Mouse (Mus musculus): Measurements from ENCODE around the gene Ncoa6.

Gene Ncoa6

GRCm38 (mm10) chr2:155442916-155443315 lies 30.8 kb downstream of the Ncoa6 start:
- DNase-seq (ENCODE audit: low read depth, low spot score), result no peak

- peak; percentile 6 for DNase-seq (ENCODE audit: low read depth, low spot score)
Observed at GRCm38 (mm10) chr2:155436445-155436844, 37.2 kb downstream of the Ncoa6 start.

GRCm38 (mm10) chr2:155420911-155421310 lies 52.8 kb downstream of the Ncoa6 start:
- DNase-seq (ENCODE audit: low read depth, low spot score), result no peak

- DNase-seq (ENCODE audit: low read depth, low spot score), result no peak
Observed at GRCm38 (mm10) chr2:155404635-155405034, 69.1 kb downstream of the Ncoa6 start.

- no peak for DNase-seq (ENCODE audit: low read depth, low spot score)
Observed at GRCm38 (mm10) chr2:155401926-155402325, 71.8 kb downstream of the Ncoa6 start.

- no peak for DNase-seq (ENCODE audit: low read depth, low spot score)
Observed at GRCm38 (mm10) chr2:155400276-155400675, 73.4 kb downstream of the Ncoa6 start.

- DNase-seq (ENCODE audit: low read depth, low spot score), result no peak
Observed at GRCm38 (mm10) chr2:155394586-155394985, 79.1 kb downstream of the Ncoa6 start.

GRCm38 (mm10) chr2:155388573-155388972 lies 85.1 kb downstream of the Ncoa6 start:
- DNase-seq (ENCODE audit: low read depth, low spot score), result no peak

- DNase-seq (ENCODE audit: low read depth, low spot score), result no peak
Observed at GRCm38 (mm10) chr2:155387052-155387451, 86.6 kb downstream of the Ncoa6 start.

- no peak for DNase-seq (ENCODE audit: low read depth, low spot score)
Observed at GRCm38 (mm10) chr2:155386534-155386899, 87.2 kb downstream of the Ncoa6 start.

- DNase-seq (ENCODE audit: low read depth, low spot score), result no peak
Observed at GRCm38 (mm10) chr2:155385731-155386533, 87.8 kb downstream of the Ncoa6 start.

- DNase-seq (ENCODE audit: low read depth, low spot score), result peak; percentile 51
Observed at GRCm38 (mm10) chr2:155385090-155385489, 88.6 kb downstream of the Ncoa6 start.

GRCm38 (mm10) chr2:155382791-155383438 lies 90.8 kb downstream of the Ncoa6 start:
- DNase-seq (ENCODE audit: low read depth, low spot score), result no peak

GRCm38 (mm10) chr2:155382332-155382700 lies 91.4 kb downstream of the Ncoa6 start:
- no peak for DNase-seq (ENCODE audit: low read depth, low spot score)

GRCm38 (mm10) chr2:155381643-155382331 lies 91.9 kb downstream of the Ncoa6 start:
- DNase-seq (ENCODE audit: low read depth, low spot score), result peak; percentile 95

GRCm38 (mm10) chr2:155381060-155381437 lies 92.6 kb downstream of the Ncoa6 start:
- DNase-seq (ENCODE audit: low read depth, low spot score), result no peak

GRCm38 (mm10) chr2:155380261-155381059 lies 93.2 kb downstream of the Ncoa6 start, which contains the start of gene Trp53inp2:
Trp53inp2 (plus strand) TSS chr2:155381059.
- no peak for DNase-seq (ENCODE audit: low read depth, low spot score)

- DNase-seq (ENCODE audit: low read depth, low spot score), result no peak
Observed at GRCm38 (mm10) chr2:155376191-155376590, 97.5 kb downstream of the Ncoa6 start.

- no peak for DNase-seq (ENCODE audit: low read depth, low spot score)
Observed at GRCm38 (mm10) chr2:155374521-155374920, 99.2 kb downstream of the Ncoa6 start.

GRCm38 (mm10) chr2:155373886-155374285 lies 99.8 kb downstream of the Ncoa6 start:
- DNase-seq (ENCODE audit: low read depth, low spot score), result no peak

GRCm38 (mm10) chr2:155373302-155373701 lies 100.4 kb downstream of the Ncoa6 start:
- DNase-seq (ENCODE audit: low read depth, low spot score), result no peak

- no peak for DNase-seq (ENCODE audit: low read depth, low spot score)
Observed at GRCm38 (mm10) chr2:155372451-155372850, 101.2 kb downstream of the Ncoa6 start.

Data from retina, adult 2 months (tissue).